Mouse (Mus musculus) testis, adult 2 months (tissue): ENCODE measurements at regions not wholly inside any gene's neighbourhood (a gene's known extent, or its start where the extent isn't known, plus 50 kb on each side); places are given as distances from the start of the nearest gene placed in this dataset.

Source experiments
- CTCF ChIP-seq: fragments of 200-500 bp; IDR thresholded peaks from 2 replicates; pipeline ENCODE4 v1.5.1; 2012; ENCODE audit warnings: low read depth, mild to moderate bottlenecking, inconsistent platforms, low read length, moderate library complexity; ENCODE audit not compliant: control insufficient read depth, insufficient read depth, insufficient replicate concordance
- POLR2A ChIP-seq: fragments of 200-500 bp; IDR thresholded peaks from 2 replicates; pipeline ENCODE4 v1.6.1; 2012; ENCODE audit warnings: low read depth, mild to moderate bottlenecking, inconsistent platforms, low read length, moderate library complexity; ENCODE audit not compliant: control insufficient read depth

GRCm38 (mm10) chr5:42578208-42578844 lies 510.6 kb downstream of the Gm16223 start:
- TF ChIP-seq CTCF (no peak), POLR2A (no peak)
